Mouse (Mus musculus): ENCODE results near the gene Cd96. TPM values are rescaled to one million over a fixed set of nuclear protein-coding genes. Genes with fewer than 3 reads are reported as not detected.

Cd96 gene
- total RNA-seq, 2 experiments from 2014 or later: 0.23 TPM; not detected in 1

DNA sequence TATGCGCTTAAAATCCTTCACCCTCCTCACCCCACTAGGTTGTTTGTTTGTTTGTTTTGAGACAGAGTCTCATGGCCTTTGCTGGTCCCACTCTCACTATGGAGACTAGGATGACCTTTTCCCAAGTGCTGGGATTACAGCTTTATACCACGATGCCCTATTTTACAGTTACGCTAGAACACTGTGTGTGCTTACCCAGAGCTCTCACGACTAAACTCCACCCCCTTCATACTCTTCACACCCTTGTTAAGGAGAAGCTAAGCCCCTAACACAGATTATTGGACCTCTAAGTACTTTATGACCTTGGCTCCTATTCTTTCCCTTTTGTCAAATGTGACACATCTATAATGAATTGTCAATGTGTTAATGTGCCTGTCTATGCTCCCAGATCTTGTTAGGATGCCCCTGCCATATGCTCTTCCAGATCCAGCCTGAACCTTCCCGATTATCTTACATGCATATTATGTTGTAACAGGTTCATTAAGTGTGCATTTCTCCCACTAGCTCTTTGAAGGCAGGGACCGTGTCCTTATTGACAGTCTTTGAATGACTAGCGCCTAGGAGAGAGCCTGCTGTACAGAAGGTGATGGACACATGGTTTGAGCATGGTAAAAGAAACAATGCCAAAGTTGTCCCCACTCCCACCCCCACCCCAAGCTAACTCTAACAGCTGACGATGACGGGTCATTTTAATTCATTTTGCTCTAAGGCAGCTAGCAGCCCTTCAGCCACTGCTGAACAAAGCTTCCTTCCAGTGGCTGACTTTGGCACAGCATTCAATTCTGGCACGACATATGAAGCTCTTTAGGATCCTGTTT, 120.5 kb downstream of the Cd96 start:
- intact Hi-C loops (cut with DNase I): loop anchor here (10.0 kb wide), 1 partner anchor 95 kb away; no protein-coding TSS in a partner anchor
- DNase-seq (ENCODE audit: low spot score in 2 of 2): no peak

DNA sequence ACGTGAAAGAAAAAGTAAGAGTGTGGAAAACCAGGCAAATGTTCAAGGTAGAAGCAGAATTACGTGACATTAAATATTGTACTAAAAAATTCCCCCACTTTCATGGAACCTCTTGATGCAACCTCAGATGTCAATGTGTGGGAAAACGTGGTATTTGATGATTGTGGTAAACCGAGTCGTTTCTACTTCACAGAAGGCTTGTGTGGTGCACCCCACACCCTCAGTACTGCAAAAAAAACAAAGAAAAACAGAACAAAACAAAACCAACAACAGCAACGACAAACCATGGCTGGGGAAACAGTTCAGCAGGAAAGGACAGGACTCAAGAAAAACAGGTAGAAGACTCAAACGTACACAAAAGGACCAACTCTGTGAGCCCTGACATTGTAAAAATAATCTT, 121.8 kb downstream of the Cd96 start:
- intact Hi-C loops (cut with DNase I): loop anchor here (10.0 kb wide), 1 partner anchor 97 kb away; no protein-coding TSS in a partner anchor
- DNase-seq (ENCODE audit: low spot score in 2 of 2): no peak

DNA sequence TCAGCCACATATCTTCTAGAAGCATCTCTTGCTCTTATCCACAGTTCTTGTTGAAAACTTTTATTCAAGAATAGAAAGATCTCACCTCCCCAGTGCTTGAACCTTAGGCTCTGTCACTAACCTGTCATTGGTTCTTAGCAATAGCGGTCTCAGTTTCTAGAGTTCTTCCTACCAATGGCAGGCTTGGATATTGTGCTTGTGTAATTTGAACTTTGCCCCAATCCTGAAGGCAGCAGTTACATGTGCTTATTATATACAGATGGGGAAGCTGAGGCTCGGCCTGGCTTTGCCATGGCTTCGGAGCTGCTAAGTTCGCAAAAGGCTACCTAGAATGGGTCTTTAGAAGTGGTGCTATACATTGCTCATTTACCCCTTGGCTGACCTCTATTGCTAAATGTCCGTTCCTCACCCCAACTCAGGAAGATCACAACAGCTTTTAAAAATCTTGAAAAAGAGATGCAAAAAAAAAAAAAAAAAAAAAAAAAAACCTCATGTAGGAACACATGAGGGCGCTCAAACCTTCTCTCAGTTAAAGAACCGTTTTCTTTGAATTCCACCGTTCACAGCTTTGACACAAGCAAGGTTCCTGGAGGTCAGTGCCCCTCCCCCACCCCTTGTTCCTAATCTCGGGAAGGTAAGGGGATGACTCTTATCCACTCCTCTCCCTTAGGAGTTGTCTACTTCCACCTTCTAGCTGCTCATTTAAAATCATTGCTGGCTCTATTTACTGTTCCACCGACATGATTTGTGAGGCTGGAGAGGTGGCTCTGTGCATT, 129.0 kb downstream of the Cd96 start:
- DNase-seq (ENCODE audit: low spot score in 2 of 2): no peak
- intact Hi-C loops (cut with DNase I): loop anchor here (2.0 to 10.0 kb wide), 2 partner anchors 32 to 104 kb away; no protein-coding TSS in a partner anchor

- intact Hi-C loops (cut with DNase I): no loop called here
- no peak for DNase-seq (ENCODE audit: low spot score in 2 of 2)
Observed at GRCm38 (mm10) chr16:45986236-45986635, 133.8 kb downstream of the Cd96 start.

Other genes starting within 250 kb of the Cd96 start
- gene Phldb2, start 166.7 kb downstream of the Cd96 start, total RNA-seq (2021): 1 to 10 TPM; 4.4 to 9.9 TPM
- 10 to 100 TPM; 74.9 to 81.2 TPM for gene Plcxd2, start 110.0 kb downstream of the Cd96 start, total RNA-seq (2021)
- gene Gm4737, start 34.8 kb upstream of the Cd96 start, total RNA-seq (2021): 10 to 100 TPM; 13.2 to 14.2 TPM

Data from left cerebral cortex, postnatal 36 days (tissue).